Mouse (Mus musculus): Measurements from ENCODE around the gene Tmem131l.
"Not testable (repeated sequence)": the region's sequence is repeated elsewhere in the genome, so short reads cannot be mapped to it uniquely, and the experiment has no call there.

The Tmem131l gene

DNA sequence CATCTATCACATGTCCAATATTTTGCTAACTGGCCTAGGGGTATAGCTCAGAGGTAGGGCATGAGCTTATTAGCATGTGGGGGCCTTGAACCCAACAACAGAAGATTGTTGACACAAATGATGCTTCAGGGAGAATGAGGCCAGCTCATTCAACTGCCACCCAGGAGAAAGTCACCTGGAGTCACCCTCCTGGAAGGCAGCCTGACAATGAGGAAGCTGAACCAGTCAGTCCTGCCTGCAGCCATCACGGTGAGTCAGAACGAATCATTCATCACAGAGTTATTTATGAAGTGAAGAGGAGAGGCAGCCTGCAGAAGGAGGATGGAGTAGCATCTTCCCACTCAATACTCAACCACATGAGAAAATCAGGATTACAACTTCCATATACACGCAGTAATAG, 124.9 kb downstream of the Tmem131l start:
- DNase-seq (ENCODE audit: low spot score): no peak

DNA sequence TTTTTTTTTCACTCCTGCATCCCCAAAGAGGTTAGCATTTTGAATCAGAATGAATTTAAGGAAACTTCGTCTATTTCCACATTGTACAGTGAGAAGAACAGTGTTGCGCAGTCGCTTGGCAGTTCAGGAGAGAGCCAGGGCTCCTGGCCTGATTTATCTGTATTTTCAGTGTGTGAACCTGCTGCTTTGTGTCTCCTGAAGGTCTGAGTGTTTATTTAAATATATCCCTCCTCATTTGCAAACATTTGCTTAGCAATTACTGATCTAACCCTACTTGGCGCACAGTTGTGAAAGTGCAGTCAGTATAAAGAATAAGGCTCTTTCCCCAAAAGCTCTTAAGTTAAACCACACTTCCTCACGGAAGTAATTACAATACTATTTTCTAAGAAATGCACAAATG, 129.3 kb downstream of the Tmem131l start:
- no peak for DNase-seq (ENCODE audit: low spot score)

DNA sequence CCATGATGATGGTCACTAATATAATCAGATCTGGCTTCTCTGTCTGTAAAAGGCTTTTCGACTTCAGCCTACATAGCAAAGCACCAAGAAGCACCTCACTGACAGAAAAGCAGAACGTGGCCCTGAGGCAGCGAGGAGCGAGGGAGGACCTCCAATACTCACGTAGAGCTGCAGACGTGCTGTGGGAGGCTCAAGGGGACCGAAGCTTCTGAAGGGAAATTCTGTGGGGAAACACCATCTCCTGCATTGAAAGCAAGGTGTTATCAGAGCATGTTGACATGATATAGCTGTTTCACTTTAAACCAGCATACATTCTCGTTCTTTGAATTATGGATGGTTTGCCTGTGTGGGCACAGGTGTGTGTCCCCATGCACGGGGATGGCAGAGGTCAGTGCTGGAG, 133.8 kb downstream of the Tmem131l start:
- DNase-seq (ENCODE audit: low spot score): no peak

DNA sequence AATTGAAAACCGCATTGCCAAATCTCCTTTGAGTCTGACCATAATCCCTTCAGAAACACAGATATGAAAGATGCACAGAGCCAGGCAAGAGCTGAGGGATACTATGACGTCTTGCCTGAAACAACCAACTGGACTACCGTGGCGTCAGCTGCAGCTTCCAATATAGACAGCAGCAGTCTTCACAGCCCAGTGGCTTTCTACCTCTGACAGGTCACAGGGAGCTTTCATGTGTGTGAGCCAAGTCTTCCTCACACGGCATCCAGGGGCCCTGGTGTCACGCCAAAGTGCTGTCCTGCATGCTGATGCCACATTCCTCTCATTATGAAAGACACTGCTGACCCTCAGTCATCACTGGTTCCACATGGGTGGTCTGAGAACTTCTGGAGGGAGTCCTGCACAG, 134.8 kb downstream of the Tmem131l start:
- no peak for DNase-seq (ENCODE audit: low spot score)

DNA sequence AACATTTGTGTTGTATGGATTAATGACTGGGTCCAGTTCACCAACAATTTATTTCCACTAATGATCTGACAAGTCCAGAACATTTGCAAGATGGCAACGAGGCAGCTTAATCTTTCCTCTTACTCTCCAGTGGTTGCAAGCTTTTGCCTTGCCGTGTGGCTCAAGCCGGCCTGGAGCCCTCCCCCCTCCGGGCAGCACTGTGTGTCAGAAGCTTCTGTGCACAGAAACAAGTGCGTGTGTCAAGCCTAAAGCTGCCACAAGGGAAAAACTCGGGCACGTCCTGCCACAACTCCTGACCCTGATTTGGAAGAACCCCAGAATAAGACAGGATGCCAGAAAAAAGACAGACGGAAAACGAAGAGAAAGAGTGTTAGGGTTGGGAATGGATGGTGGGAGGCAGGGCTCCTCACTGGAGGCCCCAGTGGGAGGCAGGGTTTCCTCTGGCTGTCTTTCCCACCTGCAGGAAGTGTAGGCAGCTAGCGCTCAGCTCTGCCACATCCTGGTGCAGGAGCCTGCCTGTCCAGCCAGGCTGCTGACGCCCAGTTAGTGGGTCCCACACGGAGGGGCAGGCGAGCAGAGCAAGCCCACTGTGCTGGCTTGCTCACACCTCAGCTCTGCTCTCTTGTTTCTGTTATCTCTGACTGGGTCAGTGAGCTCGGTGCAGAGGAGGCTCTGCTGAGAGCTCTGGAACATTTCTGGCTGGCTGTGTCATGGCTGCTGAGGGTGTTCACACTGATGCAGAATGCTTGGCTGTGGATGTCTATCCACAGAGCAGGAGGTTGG, 135.6 kb downstream of the Tmem131l start:
- no peak for DNase-seq (ENCODE audit: low spot score)

DNA sequence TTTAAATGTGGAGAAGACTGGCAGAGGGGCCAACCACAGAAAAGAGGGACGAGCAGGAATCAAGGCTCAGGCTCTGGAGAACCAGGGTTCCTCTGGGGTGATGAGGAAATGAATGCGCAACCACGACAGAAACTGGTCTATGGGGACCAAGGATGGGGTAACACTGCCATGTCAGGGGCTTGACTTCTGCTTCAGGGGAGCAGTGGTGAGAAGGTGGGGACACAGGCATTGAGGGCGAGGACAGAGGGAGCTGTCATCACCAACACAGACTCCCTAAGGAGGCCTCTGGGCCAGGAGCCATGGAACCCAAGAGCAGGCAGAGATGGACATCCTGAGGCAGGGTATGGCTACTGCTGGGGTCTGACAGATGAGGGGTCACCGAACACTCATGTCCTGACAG, 137.0 kb downstream of the Tmem131l start:
- no peak for DNase-seq (ENCODE audit: low spot score)

DNA sequence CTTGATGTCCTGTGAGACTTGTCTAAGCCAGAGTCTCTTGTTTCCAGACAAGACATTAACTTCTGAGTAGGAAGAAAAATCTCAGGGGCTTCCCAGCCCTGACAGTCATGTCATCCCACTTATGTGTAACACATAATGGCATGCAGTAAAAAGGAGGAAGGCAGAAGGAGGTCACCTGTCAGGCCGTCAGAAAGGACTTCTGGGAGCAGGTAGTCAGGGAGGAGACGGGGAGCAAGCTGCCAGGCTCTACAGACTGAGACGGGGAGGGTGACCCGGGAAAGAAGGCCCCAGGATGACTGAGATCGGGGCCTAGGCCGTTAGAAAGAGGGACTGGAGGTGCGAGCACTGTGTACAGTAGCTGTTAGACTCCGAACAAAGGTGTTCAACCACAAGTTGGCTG, 137.5 kb downstream of the Tmem131l start:
- no peak for DNase-seq (ENCODE audit: low spot score)

DNA sequence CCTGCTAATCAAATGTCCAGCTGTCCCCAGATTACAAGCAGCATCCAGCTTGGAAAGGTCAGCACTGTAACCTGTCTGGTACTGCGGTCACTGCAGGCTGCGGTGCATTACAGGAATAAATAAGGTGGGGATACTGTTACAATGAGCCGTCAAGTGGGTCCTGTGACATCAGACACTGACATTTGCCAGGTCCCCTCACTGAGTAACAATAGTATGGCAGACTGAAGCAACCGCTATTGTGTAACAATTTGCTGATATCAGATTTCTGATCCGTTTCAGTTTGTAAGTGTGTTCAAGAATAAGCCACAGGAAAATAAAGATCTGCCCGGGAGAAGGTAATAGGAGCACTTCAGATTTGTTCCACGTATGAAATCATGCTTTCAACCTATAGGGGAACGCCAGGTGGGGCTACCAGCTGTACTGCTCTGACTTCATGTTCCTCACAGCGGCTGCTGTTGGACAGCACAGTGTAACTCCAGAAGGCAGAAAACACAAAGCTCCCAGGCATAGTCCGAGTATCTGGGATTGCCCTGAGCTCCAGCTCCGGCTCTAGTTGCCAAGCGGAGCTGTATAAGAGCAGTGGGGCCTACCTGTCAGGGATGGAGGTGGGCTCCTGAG, 139.1 kb downstream of the Tmem131l start:
- no peak for DNase-seq (ENCODE audit: low spot score)

DNA sequence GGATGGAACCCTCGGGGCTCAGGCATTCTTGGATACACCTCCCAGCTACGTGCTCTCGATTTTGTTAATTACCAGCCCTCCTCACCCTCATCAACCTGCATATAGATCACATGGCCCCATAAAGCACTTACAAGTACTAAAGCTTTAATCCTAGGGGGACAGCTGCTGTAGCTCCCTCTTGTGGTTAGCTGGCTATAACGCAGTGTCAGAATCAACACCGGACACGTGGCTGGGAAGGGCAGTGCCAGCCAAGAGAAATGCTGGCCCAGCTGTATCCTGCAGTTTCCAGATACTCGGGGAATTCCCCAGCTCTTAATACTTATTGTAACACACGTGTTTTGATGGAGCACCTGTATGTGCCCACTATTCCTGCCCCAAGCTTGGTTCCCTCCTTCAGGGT, 140.4 kb downstream of the Tmem131l start:
- no peak for DNase-seq (ENCODE audit: low spot score)

DNA sequence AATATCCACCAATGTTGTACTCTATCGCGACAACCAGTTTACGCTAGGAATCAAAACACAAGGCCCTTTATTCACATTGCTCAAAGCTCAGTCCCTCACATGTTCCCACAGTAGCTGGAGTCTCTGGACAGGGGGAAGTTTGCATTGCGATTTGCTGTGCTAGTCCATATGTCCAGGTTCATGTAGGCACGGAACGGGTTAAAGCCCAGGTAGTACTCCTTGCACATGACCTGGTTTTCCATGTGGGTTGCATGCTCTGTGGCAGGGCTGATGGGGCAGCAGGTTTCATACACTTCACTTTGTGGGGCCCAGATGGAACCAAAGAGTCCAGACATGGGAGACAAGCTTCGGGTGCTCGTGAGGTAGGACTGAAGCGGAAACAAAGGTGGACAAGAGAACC, 141.7 kb downstream of the Tmem131l start:
- no peak for DNase-seq (ENCODE audit: low spot score)

DNA sequence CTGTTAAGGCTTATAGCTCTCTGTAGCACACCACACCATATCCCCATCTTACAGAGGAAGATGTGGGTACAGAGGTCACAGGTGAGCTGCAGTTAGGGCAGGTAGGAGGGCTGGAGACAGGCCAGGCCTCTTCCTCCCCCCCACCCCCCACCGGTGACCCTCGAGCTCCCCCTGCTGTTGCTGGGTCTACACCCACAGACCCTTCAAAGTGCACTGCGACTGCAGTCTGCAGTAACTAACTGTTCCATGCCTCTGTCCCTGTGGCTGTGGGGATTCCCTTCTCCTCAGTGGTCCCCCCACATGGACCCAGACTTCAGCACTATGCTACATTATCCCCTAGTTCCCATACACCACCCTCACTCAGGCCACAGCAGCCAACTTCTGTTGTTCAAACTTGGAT, 144.2 kb downstream of the Tmem131l start:
- no peak for DNase-seq (ENCODE audit: low spot score)

DNA sequence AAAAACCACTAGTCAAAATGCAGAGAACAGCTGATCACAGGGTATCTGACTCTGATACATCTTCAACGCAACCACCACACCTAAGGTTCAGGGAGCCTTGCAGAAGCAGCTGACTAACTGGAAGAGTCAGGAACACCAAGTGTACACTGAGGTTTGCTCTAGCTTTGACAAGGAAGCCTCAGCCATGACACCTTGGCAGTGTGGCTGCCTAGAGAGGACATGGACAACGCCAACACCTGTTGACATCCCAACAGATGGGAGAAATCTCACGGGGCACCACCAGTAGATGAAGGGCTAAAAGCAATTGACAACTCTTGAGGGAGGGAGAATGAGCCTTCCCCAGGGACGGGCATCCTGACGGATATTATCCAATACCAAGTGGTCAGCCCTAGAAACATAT, 144.9 kb downstream of the Tmem131l start:
- no peak for DNase-seq (ENCODE audit: low spot score)

DNA sequence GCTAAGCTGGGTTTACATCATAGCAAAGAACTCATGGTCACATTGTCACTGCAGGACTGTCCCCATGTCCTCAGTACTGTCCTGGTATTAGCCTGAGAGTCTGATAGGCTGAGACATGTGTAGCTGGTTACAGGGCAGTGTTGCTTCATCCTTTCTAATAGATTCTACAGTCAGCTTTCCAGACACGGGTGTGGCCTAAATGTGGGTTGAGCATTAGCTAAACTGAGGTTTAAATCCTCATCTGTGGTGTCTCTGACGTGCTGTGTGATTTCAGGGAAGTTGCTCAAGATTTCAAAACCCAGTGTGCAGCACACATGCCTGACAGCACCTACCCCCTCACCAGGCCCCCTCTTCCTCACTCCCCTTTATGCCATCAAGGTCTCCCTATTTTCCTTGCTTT, 154.8 kb downstream of the Tmem131l start:
- no peak for DNase-seq (ENCODE audit: low spot score)

DNA sequence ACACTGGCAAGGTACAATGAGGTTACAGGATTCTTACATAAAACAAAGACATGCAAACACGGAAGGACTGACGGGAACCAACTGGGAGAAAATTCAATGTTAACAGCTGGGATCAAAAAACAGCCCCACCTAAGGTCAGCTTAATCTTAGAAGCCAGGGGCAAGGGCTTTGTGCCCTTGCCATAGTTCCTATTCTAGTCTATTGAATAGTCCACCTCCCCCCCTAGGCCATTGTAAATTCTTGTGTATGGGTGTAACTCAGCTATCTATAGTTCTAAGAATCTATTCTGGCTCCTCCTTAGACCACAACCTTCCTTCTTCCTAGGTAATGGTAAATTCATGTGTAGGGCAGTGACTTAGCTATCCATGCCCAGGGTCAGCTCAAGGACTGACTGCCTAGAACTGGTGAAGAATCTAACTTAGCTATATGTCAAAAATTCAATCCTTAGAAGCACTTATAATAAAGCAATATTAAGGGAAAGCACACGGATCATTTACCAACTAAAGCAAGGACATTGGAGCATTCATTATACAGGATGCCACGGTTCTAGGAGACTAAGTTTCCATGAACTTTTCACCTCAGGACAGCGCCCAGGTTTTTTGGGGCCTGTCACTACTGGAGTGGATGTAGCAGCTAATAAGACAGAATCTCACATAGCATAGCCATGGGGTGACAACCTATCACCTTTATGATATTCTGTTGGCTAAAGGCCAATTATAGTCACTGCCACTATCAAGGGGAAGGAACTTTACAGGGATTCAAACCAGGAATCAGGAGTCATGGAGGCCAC, 160.5 kb downstream of the Tmem131l start:
- not testable (repeated sequence) for DNase-seq (ENCODE audit: low spot score)

DNA sequence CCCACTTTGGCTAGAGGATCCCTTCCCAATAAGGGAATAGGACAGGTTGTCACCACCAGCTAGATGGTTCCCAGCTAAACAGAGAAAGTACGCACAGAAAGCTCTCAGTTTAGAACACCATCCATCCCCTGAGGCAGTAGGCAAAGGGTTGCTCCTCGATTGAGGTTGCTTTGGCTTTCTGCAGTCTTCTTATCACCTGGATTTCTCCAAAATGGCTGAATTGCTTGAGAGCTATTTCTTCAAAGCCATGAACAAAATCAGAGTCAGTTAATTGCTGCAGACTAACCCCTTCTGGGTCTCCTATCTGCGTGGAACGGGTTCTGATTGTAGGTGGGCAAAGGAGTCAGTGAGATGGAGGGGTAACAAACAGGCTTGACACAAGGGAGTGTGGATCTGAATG, 161.2 kb downstream of the Tmem131l start:
- no peak for DNase-seq (ENCODE audit: low spot score)

DNA sequence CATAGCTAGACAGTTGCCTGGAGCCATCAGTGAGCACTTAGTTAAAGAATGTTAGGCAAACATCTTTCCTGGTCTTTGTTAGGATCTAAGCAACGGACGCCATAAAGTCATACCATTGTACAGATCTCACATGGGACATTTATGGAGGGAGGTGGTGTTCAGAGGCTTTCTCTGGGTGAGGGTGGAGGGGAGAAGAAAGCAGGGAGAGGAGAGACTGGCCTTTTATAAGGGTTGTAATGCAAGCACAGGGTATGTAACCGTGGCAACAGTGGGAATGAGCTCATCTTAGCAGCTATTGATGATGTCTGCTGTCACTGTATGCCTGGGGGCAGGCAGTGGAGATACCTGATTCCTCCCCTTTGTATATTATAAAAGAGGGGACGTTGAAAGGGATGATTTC, 163.7 kb downstream of the Tmem131l start:
- no peak for DNase-seq (ENCODE audit: low spot score)

DNA sequence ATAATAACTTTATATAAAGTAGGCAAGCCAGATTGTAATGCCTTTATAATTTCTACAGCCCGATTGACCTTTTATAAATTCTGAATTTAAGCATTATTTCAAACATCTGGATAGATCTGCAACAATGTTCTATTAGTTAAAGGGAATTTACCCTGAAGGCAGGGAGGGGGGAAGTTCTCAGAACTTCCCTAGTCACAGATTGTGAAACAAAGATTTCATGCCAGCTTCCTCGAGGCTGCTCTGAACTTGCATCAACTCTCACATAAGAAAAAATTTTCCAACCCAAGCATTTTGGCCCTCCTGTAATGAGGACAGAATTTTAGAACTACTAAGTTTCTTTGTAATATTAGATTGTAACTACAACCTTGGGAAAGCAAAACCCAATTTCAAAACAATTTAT, 164.9 kb downstream of the Tmem131l start:
- DNase-seq (ENCODE audit: low spot score): not testable (repeated sequence)

DNA sequence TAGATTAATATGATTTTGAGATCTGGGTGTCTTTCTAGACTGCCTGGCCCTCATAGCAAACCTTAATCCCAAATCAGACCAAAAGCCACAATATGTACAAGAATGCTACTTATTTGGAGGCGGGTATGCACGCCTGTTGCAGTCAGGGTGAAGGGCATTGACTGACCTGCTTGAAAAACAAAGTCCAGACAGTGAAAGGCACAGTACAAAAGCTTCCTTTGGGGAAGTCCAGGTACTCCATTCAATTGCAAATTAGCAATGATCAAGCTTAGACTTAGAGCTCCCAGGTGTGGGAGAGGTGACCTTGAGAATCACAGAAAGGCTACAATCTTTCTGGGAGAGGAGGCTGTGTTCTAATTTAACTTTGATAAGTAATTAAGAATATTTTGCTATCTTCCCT, 167.1 kb downstream of the Tmem131l start:
- DNase-seq (ENCODE audit: low spot score): not testable (repeated sequence)

DNA sequence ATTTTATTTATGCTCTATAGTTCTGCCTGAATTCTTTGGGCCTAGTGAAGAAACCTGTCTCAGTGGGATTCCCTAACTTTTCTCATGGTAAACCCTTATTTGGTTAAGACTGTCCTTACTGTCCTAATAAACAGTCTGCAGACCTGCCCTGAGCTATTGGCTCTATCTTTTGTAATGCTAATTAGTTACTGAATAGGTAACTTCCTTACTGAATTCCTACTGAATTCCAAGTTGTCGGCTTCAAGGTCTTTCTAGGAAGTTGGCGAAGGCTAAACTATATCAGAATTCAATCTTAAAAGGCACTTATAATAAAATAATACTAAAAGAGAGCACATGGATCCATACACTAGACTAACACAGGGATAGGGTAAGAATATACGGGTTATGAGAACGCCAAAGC, 168.0 kb downstream of the Tmem131l start:
- DNase-seq (ENCODE audit: low spot score): not testable (repeated sequence)

DNA sequence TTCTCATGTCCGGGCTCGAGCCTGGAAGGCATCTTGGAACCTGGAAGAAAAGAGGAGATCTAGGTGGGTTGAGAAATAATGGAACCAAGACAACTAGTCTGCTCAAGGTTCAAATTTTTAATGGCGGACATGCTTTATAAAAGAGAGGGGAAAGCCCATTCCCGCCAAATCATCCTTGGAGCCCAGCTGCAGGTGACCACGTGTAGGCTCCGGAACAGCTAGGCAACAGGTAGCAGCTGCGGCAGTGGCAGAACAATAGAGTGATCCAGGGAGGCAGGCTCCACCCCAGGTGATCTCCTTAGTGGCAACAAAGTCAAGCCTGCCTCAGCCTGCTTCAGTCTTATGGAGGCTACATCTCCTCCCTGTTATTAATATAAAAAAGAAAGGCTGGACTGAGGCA, 168.4 kb downstream of the Tmem131l start:
- DNase-seq (ENCODE audit: low spot score): not testable (repeated sequence)

DNA sequence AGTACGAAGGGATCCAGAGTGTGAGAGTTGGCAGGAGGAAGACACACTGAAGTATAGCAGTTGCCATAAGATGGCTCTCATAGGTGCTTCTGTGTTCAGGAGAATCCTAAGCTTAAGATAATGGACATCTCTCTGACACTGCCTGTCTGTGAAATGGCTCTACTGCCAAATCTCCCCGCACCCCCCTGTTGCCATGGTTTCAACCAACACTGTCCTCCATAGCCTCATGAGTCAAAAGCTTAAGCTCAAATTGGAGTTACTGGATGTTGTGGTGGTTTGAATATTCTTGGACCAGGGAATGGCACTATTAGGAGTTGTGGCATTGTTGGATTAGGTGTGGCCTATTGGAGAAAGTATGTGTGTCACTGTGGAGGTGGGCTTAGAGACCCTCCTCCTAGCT, 170.2 kb downstream of the Tmem131l start:
- no peak for DNase-seq (ENCODE audit: low spot score)

DNA sequence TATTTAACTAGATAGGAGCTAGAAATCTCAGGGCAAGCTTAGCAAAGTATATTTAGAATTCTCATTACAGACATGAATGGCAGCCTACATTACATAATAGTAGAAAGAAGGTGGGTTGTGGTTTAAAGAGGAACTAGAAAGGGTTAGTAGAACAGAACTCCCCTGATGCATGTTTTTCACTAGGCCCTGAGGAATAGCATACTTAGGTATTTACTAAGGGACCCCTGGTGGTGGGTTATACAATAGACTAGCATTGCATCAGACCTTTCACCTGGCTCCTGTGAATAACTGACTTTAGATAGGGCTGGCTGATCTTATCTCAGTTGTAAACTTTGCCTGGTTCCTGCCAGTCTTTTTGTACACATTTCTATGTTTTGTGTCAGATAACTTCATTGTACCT, 172.9 kb downstream of the Tmem131l start:
- not testable (repeated sequence) for DNase-seq (ENCODE audit: low spot score)

DNA sequence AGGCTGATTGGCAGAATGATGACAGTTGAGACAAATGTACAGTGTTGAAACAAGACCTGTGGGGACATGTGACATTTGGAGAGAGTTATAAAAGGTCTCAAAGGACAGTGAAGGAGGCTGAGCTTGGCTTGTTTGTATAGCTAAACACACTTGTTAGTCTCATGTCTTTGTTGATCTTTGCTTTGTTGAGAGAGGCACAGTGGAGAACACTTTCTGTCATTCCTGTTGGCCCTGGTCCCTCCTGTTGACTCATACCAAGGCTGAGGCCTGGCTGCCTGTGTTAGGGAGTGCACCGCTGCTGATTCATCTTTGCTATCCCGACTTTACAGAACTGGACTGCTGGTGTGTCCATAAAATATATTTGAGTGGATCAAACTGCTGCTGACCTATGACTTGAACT, 174.8 kb downstream of the Tmem131l start:
- no peak for DNase-seq (ENCODE audit: low spot score)
